Mouse (Mus musculus): Measurements from ENCODE around the gene Fuk.
"Not testable (repeated sequence)": the region's sequence is repeated elsewhere in the genome, so short reads cannot be mapped to it uniquely, and the experiment has no call there.

DNA sequence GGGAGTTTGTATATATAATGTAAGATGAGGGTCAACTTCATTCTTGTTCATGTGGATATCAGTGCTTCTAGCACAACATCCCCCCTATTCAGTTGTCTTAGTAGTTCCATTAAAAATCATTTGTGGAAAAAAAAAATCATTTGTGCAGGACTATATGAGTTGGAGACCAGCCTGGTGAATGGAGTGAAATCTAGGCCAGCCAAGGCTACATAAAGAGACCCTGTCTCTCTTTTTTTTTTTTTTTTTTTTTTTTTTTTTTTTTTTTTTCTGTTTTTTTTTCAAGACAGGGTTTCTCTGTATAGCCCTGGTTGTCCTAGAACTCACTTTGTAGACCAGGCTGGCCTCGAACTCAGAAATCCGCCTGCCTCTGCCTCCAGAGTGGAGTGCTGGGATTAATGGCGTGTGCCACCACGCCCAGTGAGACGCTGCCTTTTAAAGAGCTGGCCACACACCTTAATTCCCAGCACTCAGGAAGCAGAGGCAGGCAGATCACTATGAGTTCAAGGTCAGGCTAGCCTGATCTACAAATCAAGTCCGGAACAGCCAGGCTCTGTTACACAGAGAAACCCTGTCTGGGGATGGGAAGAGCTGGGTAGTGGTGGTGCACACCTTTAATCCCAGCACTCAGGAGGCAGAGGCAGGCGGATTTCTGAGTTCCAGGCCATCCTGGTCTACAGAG is 40.8 kb downstream of the Fuk start:
- not testable (repeated sequence) for TF ChIP-seq CTCF, EP300 (IDR thresholded peaks at IDR 0.05; ENCODE audit: low read depth)

Measured in liver, postnatal 0 days (tissue).